Mouse (Mus musculus): ENCODE results near the gene Cd81. TPM values are rescaled to one million over a fixed set of nuclear protein-coding genes. Genes with fewer than 3 reads are reported as not detected.

Gene Cd81
- total and polyA plus RNA-seq, 2 experiments from 2014 or later, result 423 to 473 TPM

- H3K4me3 ChIP-seq (ENCODE audit: low read depth, low read length), result no peak overlapping the region
- DNase-seq (no peak), ATAC-seq (no peak)
- H3K27ac ChIP-seq (ENCODE audit: low read depth, low read length), result no peak overlapping the region
- H3K36me3 ChIP-seq (ENCODE audit: insufficient read depth), result peaks cover 14% of the 10 kb centered on the region; the same call in 1 of the 2 replicates
- H3K27me3 ChIP-seq (ENCODE audit: insufficient read depth, low read length), result no peaks in the 10 kb centered on the region
- WGBS, result 76% methylated on average over 3 of the region's 3 CpGs
- TF ChIP-seq CTCF (IDR thresholded peaks at IDR 0.05; ENCODE audit: low read depth), result no peak
- no peak overlapping the region for H3K4me2 ChIP-seq (ENCODE audit: low read depth)
- H3K4me1 ChIP-seq (ENCODE audit: insufficient read depth), result no peaks in the 10 kb centered on the region
- H3K9ac ChIP-seq, result no peak overlapping the region
- H3K9me3 ChIP-seq (ENCODE audit: low read length), result no peaks in the 10 kb centered on the region
Observed at GRCm38 (mm10) chr7:143041138-143041822, 11.3 kb upstream of the Cd81 start.

- TF ChIP-seq CTCF (IDR thresholded peaks at IDR 0.05; ENCODE audit: low read depth), result no peak
- Histone ChIP-seq H3K36me3 (ENCODE audit: insufficient read depth) (peaks cover 8% of the 10 kb centered on the region; the same call in 1 of the 2 replicates), H3K4me1 (ENCODE audit: insufficient read depth) (no peaks in the 10 kb centered on the region), H3K9ac (no peak overlapping the region), H3K27ac (ENCODE audit: low read depth, low read length) (no peak overlapping the region), H3K4me2 (ENCODE audit: low read depth) (no peak overlapping the region), H3K9me3 (ENCODE audit: low read length) (no peaks in the 10 kb centered on the region), H3K4me3 (ENCODE audit: low read depth, low read length) (no peak overlapping the region), H3K27me3 (ENCODE audit: insufficient read depth, low read length) (no peaks in the 10 kb centered on the region)
- no peak for DNase-seq
- WGBS, result 68% methylated on average over 3 of the region's 3 CpGs
- no peak for ATAC-seq
Observed at GRCm38 (mm10) chr7:143042089-143042488, 10.4 kb upstream of the Cd81 start.

GRCm38 (mm10) chr7:143042897-143043300 is 9.6 kb upstream of the Cd81 start:
- no peak for TF ChIP-seq CTCF (IDR thresholded peaks at IDR 0.05; ENCODE audit: low read depth)
- H3K4me2 ChIP-seq (ENCODE audit: low read depth), result no peak overlapping the region
- H3K4me3 ChIP-seq (ENCODE audit: low read depth, low read length), result no peak overlapping the region
- ATAC-seq (no peak), DNase-seq (no peak)
- H3K4me1 ChIP-seq (ENCODE audit: insufficient read depth), result no peaks in the 10 kb centered on the region
- H3K36me3 ChIP-seq (ENCODE audit: insufficient read depth), result peaks cover 8% of the 10 kb centered on the region; the same call in 1 of the 2 replicates
- no peak overlapping the region for H3K9ac ChIP-seq
- no peak overlapping the region for H3K27ac ChIP-seq (ENCODE audit: low read depth, low read length)
- 95% methylated on average over 3 of the region's 3 CpGs for WGBS
- H3K27me3 ChIP-seq (ENCODE audit: insufficient read depth, low read length), result no peaks in the 10 kb centered on the region
- no peaks in the 10 kb centered on the region for H3K9me3 ChIP-seq (ENCODE audit: low read length)

GRCm38 (mm10) chr7:143044049-143044825 is 8.3 kb upstream of the Cd81 start:
- ATAC-seq, result no peak
- H3K27ac ChIP-seq (ENCODE audit: low read depth, low read length), result no peak overlapping the region
- 95% methylated on average over 2 of the region's 2 CpGs for WGBS
- no peak overlapping the region for H3K4me3 ChIP-seq (ENCODE audit: low read depth, low read length)
- no peaks in the 10 kb centered on the region for H3K9me3 ChIP-seq (ENCODE audit: low read length)
- TF ChIP-seq CTCF (IDR thresholded peaks at IDR 0.05; ENCODE audit: low read depth), result no peak
- H3K4me1 ChIP-seq (ENCODE audit: insufficient read depth), result no peaks in the 10 kb centered on the region
- H3K27me3 ChIP-seq (ENCODE audit: insufficient read depth, low read length), result no peaks in the 10 kb centered on the region
- DNase-seq, result no peak
- no peak overlapping the region for H3K4me2 ChIP-seq (ENCODE audit: low read depth)
- H3K36me3 ChIP-seq (ENCODE audit: insufficient read depth), result peaks cover 8% of the 10 kb centered on the region; the same call in 1 of the 2 replicates
- H3K9ac ChIP-seq, result no peak overlapping the region

GRCm38 (mm10) chr7:143044826-143045206 is 7.7 kb upstream of the Cd81 start:
- no peaks in the 10 kb centered on the region for H3K4me1 ChIP-seq (ENCODE audit: insufficient read depth)
- no peak overlapping the region for H3K9ac ChIP-seq
- ATAC-seq (no peak), DNase-seq (no peak)
- TF ChIP-seq CTCF (IDR thresholded peaks at IDR 0.05; ENCODE audit: low read depth), result peak; percentile 30
- H3K27ac ChIP-seq (ENCODE audit: low read depth, low read length), result no peak overlapping the region
- no peaks in the 10 kb centered on the region for H3K9me3 ChIP-seq (ENCODE audit: low read length)
- peaks cover 8% of the 10 kb centered on the region; the same call in 1 of the 2 replicates for H3K36me3 ChIP-seq (ENCODE audit: insufficient read depth)
- H3K4me3 ChIP-seq (ENCODE audit: low read depth, low read length), result no peak overlapping the region
- no peak overlapping the region for H3K4me2 ChIP-seq (ENCODE audit: low read depth)
- H3K27me3 ChIP-seq (ENCODE audit: insufficient read depth, low read length), result no peaks in the 10 kb centered on the region

GRCm38 (mm10) chr7:143046358-143046757 is 6.2 kb upstream of the Cd81 start:
- WGBS, result 75% methylated on average over 7 of the region's 7 CpGs
- Histone ChIP-seq H3K4me2 (ENCODE audit: low read depth) (no peak overlapping the region), H3K4me1 (ENCODE audit: insufficient read depth) (no peaks in the 10 kb centered on the region), H3K4me3 (ENCODE audit: low read depth, low read length) (no peak overlapping the region), H3K9ac (no peak overlapping the region), H3K27me3 (ENCODE audit: insufficient read depth, low read length) (no peaks in the 10 kb centered on the region), H3K36me3 (ENCODE audit: insufficient read depth) (peaks cover 8% of the 10 kb centered on the region; the same call in 1 of the 2 replicates), H3K9me3 (ENCODE audit: low read length) (no peaks in the 10 kb centered on the region), H3K27ac (ENCODE audit: low read depth, low read length) (no peak overlapping the region)
- DNase-seq, result no peak
- no peak for TF ChIP-seq CTCF (IDR thresholded peaks at IDR 0.05; ENCODE audit: low read depth)
- ATAC-seq, result no peak

GRCm38 (mm10) chr7:143049331-143049730 is 3.2 kb upstream of the Cd81 start:
- no peak for DNase-seq
- Histone ChIP-seq H3K9me3 (ENCODE audit: low read length) (no peaks in the 10 kb centered on the region), H3K4me1 (ENCODE audit: insufficient read depth) (peaks cover 7% of the 10 kb centered on the region), H3K4me2 (ENCODE audit: low read depth) (no peak overlapping the region), H3K27me3 (ENCODE audit: insufficient read depth, low read length) (no peaks in the 10 kb centered on the region), H3K36me3 (ENCODE audit: insufficient read depth) (no peaks in the 10 kb centered on the region), H3K27ac (ENCODE audit: low read depth, low read length) (no peak overlapping the region), H3K9ac (no peak overlapping the region), H3K4me3 (ENCODE audit: low read depth, low read length) (no peak overlapping the region)
- 83% methylated on average over 3 of the region's 3 CpGs for WGBS
- no peak for ATAC-seq
- TF ChIP-seq CTCF (IDR thresholded peaks at IDR 0.05; ENCODE audit: low read depth), result no peak

All from forebrain, postnatal 0 days (tissue).